Mouse (Mus musculus): ENCODE data around the gene Vmn1r56.
"Not testable (repeated sequence)": the region's sequence is repeated elsewhere in the genome, so short reads cannot be mapped to it uniquely, and the experiment has no call there.

GRCm38 (mm10) chr7:5196647-5197046 lies at the start of gene Vmn1r56:
- TF ChIP-seq ZC3H11A (IDR thresholded peaks at IDR 0.05; ENCODE audit: borderline replicate concordance, low read depth, low read length); HCFC1 (IDR thresholded peaks at IDR 0.05; ENCODE audit: borderline replicate concordance, insufficient read depth, low read length); ZNF384 (IDR thresholded peaks at IDR 0.05; ENCODE audit: low read depth, low read length): not testable (repeated sequence)

Measured in ES-E14 (cell line).